Mouse (Mus musculus): ENCODE data around the gene Hand1.
"Not testable (repeated sequence)": the region's sequence is repeated elsewhere in the genome, so short reads cannot be mapped to it uniquely, and the experiment has no call there.

Hand1 gene

DNA sequence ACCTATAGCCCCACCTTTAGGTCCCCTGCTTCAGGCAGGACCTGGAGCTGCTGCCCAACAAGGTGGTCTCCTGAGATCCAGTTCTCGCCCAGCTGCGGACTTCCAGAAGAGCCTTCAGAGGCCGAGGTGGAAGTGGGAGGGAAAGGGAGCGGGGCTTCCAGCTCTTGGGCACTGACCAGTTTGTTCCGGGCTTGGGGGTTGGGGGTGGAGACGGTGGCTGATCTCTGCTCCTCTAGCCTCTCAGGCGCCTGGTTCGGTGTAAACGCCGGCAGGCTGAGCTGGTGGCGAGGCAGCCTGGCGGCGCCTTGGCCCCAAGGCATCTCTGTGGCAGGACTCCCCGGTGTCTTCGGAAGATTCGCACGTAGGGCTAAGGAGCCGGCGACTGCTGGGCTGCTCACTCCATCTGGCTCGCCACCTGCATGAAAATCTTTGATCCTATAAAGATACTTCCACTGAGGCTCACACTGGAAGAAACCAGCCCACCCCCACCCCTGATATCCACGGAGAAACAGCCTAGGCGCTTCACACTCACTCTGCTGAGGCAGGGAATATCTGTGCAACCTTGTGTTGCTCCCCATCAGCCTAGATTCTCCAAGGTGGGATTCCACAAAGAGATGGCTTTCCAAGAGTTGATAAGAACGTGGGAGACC, at the start of gene Hand1:
Gene Hand1, minus strand, starts transcription at position 267 of the 650 bp plus-strand sequence.
- DNase-seq (ENCODE audit: low read depth, low spot score): no peak

DNA sequence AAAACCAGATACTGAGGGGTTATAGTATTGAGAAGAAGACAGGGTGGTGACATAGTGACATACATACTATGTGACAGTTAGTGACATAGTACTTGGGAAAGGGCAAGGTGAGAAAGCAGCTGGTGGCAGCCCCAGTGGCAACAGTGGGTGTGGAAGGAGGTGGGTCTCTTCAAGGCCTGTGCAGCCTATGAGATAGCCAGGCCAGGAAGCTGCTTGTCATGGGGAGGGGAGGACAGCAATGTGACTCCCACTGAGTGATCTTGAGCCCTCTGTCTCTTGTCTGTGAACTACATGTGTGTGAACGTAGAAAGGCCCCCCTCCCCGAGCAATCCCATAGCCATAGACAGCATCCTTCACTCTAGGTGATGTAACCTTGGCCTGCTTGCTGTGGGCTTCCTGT, 43.5 kb upstream of the Hand1 start:
- DNase-seq (ENCODE audit: low read depth, low spot score): no peak

GRCm38 (mm10) chr11:57873014-57873413, 40.4 kb upstream of the Hand1 start:
- DNase-seq (ENCODE audit: low read depth, low spot score): no peak

- no peak for DNase-seq (ENCODE audit: low read depth, low spot score)
Observed at GRCm38 (mm10) chr11:57868753-57869460, 36.3 kb upstream of the Hand1 start.

DNA sequence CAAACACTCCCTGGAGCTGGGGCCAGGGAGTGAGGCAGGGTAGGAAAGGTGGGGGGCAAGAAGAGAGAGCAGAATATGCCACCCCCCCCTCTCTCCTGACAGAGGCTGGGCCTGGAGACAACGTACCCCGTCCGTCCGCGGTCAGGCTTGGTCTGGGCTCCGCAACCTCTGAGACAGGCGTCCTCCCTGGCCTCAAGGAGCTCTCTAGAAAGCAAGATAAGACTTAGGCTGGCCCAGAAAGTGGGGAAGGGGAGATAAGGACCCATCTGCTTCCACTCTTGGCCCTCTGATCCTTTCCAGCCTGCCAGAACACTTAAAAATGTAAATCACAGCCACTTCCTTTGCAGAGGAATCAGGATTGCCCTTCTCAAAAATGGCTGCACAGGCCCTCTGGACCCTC, 33.8 kb upstream of the Hand1 start:
- no peak for DNase-seq (ENCODE audit: low read depth, low spot score)

GRCm38 (mm10) chr11:57864577-57864976, 32.0 kb upstream of the Hand1 start:
- no peak for DNase-seq (ENCODE audit: low read depth, low spot score)

DNA sequence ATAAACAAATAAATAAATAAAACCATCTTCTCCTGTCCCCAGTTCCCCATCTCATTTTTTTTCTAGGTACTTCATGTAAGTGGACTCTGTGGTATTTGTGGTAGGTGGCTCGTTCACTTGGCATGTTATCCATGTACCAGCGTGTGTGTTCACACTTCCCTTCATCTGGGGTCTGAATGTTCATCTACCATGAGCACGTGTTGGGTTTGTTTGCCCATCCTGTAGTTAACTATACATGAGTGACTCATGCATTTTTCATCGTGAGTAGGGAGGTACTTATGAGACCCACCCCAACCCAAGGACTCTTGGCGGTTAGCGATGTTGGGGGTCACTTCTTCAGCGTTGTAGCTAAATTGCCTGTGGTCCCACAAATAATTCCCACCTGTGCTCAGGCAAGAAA, 29.5 kb upstream of the Hand1 start:
- DNase-seq (ENCODE audit: low read depth, low spot score): no peak

GRCm38 (mm10) chr11:57857709-57858108, 25.1 kb upstream of the Hand1 start:
- no peak for DNase-seq (ENCODE audit: low read depth, low spot score)

- DNase-seq (ENCODE audit: low read depth, low spot score): no peak
Observed at GRCm38 (mm10) chr11:57853571-57853970, 21.0 kb upstream of the Hand1 start.

- DNase-seq (ENCODE audit: low read depth, low spot score): no peak
Observed at GRCm38 (mm10) chr11:57850931-57851330, 18.3 kb upstream of the Hand1 start.

- DNase-seq (ENCODE audit: low read depth, low spot score): no peak
Observed at GRCm38 (mm10) chr11:57850298-57850697, 17.7 kb upstream of the Hand1 start.

DNA sequence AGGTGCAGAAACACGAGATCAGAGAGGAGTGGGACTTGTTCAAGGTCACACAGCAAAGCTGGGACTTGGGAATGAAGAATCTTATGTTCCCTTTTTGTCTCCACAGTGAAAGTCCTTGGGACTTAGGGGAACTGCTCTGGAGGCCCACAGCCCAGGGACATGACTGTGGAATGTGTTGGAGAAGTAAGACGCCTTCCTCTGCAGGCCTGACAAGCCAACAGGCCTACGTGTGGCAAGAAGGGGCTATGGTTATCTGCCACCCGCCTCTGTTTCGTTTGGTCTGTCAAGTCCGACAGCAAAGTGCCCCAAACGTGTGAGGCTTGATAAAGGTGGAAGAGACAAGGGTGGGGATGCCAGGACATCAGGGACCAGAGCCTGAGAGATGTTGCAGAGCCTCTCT, 14.8 kb upstream of the Hand1 start:
- DNase-seq (ENCODE audit: low read depth, low spot score): no peak

DNA sequence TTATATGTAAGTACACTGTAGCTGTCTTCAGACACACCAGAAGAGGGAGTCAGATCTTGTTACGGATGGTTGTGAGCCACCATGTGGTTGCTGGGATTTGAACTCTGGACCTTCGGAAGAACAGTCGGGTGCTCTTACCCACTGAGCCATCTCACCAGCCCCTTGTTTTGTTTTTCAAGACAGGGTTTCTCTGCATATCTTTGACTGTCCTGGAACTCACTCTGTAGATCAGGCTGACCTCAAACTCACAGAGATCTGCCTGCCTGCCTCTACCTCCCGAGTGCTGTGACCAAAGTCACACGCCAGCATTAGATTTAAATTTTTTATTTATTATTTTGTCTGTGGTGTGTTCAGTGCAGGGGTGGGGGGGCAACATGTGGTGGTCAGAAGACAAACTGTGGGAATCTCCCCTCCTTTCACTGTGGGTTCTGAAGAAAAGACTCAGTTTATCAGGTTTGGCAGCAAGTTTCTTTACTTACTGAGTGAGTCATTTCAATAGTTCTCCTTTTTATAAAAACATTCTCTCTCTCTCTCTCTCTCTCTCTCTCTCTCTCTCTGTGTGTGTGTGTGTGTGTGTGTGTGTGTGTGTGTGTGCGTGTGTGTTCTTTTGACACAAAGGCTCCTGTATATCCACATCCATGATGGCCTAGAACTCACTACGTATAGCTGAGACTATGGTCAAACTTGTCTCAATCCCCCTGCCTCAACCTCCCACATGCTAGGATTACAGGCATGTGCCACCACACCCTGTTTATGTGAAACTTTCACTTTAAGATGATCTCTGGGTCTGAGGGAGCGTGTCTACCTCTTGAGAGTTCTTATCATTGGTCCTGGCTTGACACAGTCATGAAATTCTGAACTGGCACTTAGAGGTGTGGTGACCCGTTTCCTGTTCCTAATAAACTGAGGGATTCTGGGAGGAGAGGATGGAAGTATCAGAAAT, 14.1 kb upstream of the Hand1 start:
- DNase-seq (ENCODE audit: low read depth, low spot score): not testable (repeated sequence)

DNA sequence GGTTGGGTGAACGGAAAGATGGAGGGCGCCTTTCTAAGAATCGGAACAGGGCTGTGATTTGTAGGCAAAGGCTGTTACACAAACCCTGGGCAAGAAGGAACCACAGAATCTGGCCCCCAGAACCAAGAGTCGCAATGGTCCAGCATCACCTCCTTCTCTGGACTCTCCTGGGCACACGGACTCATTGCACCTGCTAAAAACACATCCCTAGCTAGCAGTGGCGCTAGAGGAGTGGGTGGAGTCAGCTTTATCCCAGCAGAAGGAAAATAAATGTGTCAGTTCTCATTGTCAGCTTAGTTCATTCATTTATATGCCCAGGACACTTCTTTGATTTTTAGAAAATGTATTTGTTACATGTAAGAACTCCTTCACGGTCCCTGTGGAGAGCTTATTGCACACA, 8.8 kb upstream of the Hand1 start:
- no peak for DNase-seq (ENCODE audit: low read depth, low spot score)

DNA sequence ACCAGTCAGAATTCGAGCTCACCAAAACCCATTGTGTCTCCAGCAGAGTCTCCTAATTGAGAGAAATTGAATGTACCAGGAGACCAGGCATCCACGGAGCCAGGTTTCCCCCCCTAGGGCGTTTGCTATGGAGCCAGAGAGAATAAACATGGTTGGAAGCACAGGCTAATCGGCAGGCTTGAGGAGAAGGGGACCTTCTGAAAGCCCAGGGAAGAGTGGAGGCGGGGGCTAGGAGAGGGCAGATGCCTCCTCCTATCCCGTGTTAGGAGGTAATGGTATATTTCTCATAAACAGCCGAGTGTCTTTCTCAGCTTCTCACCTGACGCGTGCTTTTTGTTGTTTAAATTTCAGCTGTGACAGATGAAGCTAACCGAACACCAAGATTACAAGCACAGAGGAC, 8.4 kb upstream of the Hand1 start:
- DNase-seq (ENCODE audit: low read depth, low spot score): no peak

- no peak for DNase-seq (ENCODE audit: low read depth, low spot score)
Observed at GRCm38 (mm10) chr11:57837861-57838680, 5.5 kb upstream of the Hand1 start.

- no peak for DNase-seq (ENCODE audit: low read depth, low spot score)
Observed at GRCm38 (mm10) chr11:57836872-57837680, 4.5 kb upstream of the Hand1 start.

DNA sequence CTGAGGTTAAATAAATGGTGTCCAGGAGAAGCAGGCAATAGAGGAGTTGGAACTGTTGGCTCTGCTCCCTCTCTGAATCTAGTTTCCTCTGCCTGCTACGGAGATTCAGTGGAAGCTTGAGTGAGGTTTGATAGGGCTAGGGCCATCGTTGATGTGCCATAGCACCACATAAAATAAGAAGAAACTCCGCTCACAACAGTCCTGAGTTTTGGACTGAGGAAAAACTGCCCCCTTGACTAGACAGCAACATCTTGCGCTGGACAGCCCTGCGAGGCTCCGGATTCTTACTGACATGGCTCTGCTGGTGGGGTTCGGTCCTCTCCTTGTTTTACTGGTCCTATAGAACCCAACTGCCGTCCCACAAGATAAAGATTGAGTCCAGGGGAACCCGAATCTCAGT, 3.8 kb upstream of the Hand1 start:
- DNase-seq (ENCODE audit: low read depth, low spot score): no peak

DNA sequence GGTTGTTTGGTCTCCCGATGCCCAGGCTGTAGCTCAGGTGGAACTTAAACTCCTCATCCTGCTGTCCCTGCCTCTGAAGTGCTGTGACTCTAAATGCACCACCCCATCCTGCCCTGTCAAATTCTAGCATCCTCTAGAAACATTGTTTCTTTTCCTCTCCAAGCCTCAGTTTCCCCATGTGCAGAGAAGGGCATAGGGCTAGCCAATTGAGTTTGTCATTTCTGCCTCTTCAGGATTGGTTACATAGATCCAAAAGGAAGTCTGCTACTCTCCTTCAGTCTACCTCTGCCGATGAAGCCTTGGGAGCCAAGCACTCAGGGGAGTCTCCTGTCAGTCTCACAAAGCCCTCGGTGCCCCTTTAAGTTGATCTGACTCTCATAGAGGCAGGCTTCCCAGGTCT, 3.3 kb upstream of the Hand1 start:
- no peak for DNase-seq (ENCODE audit: low read depth, low spot score)

DNA sequence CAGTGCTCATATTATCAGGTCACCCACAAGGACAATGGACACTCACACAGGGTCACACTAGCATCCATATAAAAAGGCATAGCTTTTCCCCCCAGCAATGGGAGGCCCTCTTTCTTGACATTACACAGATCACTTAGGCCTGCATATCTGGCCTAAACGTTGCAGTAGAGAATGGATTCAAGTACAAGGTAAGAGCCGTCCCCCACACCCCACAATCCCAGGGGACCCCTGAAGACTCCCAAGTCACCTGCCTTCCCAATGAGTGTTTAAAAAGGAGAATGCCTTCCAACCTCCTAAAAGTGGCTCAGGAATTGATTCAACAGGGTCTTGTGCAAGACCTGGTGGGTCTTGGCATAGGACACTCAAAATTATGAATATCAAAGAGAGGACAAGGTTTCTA, 2.7 kb upstream of the Hand1 start:
- DNase-seq (ENCODE audit: low read depth, low spot score): no peak

DNA sequence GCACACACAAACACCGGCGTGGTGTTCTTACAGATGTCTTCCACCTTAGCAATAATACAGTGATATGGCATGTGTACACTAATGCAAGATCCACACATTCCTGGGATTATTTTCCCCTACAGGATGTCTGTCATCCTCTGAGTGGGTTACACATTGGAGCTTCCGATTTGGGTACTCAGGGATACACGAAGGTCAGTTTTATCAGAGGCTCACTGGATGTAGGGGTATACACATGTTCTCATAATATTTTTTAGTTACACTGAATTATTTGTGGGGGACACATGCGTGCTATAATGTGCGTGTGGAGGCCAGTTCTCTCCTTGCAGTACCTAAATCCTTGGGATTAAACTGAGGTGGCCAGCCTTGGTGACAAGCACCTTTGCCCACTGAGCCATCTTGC, 1.4 kb upstream of the Hand1 start:
- no peak for DNase-seq (ENCODE audit: low read depth, low spot score)

Measured in WW6 (cell line).